Mouse (Mus musculus) stomach, postnatal 0 days (tissue): ENCODE measurements around the gene P2ry2. TPM values are rescaled to one million over a fixed set of nuclear protein-coding genes. Genes with fewer than 3 reads are reported as not detected.

Experiments used
- ATAC-seq: fragments of 200-750 bp; cut with Nextera tagmentation; 2 replicates; pipeline ENCODE4 v1.8.0; 2017; ENCODE audit not compliant: low FRiP score, low TSS enrichment
- DNase-seq: peaks from one replicate; pipeline ENCODE4 v3.0.0-alpha.2; 2016; ENCODE audit warnings: low spot score
- H3K27ac ChIP-seq: fragments of 300-500 bp; sonication (generic); replicated peaks from 2 replicates; pipeline ENCODE4 v1.5.1; 2014; ENCODE audit warnings: mild to moderate bottlenecking, control low read depth
- H3K27me3 ChIP-seq: fragments of 300-500 bp; sonication (generic); 2 replicates; pipeline ENCODE4 v1.6.1; 2014; ENCODE audit warnings: low read length; ENCODE audit not compliant: control insufficient read depth, insufficient read depth
- H3K36me3 ChIP-seq: fragments of 300-500 bp; sonication (generic); 2 replicates; pipeline ENCODE4 v1.6.1; 2014; ENCODE audit warnings: low read length, mixed read lengths; ENCODE audit not compliant: control insufficient read depth, insufficient read depth
- H3K4me1 ChIP-seq: fragments of 300-500 bp; sonication (generic); replicated peaks from 2 replicates; pipeline ENCODE4 v1.6.1; 2014; ENCODE audit warnings: antibody characterized with exemption; ENCODE audit not compliant: control insufficient read depth, insufficient read depth
- H3K4me2 ChIP-seq: fragments of 300-500 bp; sonication (generic); replicated peaks from 2 replicates; pipeline ENCODE4 v1.6.1; 2014; ENCODE audit warnings: low read depth, mild to moderate bottlenecking, control low read depth, moderate library complexity
- H3K4me3 ChIP-seq: fragments of 300-500 bp; sonication (generic); 2 replicates; pipeline ENCODE4 v1.5.1; 2014; ENCODE audit warnings: low read depth, low read length, control low read depth
- H3K9ac ChIP-seq: fragments of 300-500 bp; sonication (generic); 2 replicates; pipeline ENCODE4 v1.6.1; 2014; ENCODE audit warnings: mild to moderate bottlenecking, low read length, control low read depth, mixed read lengths
- H3K9me3 ChIP-seq: fragments of 300-500 bp; sonication (generic); 2 replicates; pipeline ENCODE4 v1.6.1; 2016; ENCODE audit warnings: low read length; ENCODE audit not compliant: control insufficient read depth
- CTCF ChIP-seq: IDR thresholded peaks from 2 replicates; pipeline ENCODE4 v1.5.1; 2016; ENCODE audit warnings: antibody characterized with exemption, low read depth, mild to moderate bottlenecking, moderate library complexity
- EP300 ChIP-seq: optimal IDR thresholded peaks from 2 replicates; pipeline ENCODE3; 2016; ENCODE audit warnings: antibody characterized with exemption
- WGBS: fragments of 180-500 bp; shearing (Covaris S2); extraction: QIAGEN DNeasy Blood & Tissue Kit; methylation state at CpG from one replicate; pipeline ENCODE4 v1.1.7; 2014; 5-methylcytosine and 5-hydroxymethylcytosine counted together
- polyA plus RNA-seq: library from polyadenylated mRNA; unstranded; fragments of >200 nt; fragmentation: Nextera tagmentation; extraction: Ambion mirVana; gene quantifications from 2 replicates; pipeline ENCODE4 v1.2.1, GENCODE M21; 2015

The P2ry2 gene
- polyA plus RNA-seq, 1 experiment from 2014 or later = 5.7 TPM

DNA sequence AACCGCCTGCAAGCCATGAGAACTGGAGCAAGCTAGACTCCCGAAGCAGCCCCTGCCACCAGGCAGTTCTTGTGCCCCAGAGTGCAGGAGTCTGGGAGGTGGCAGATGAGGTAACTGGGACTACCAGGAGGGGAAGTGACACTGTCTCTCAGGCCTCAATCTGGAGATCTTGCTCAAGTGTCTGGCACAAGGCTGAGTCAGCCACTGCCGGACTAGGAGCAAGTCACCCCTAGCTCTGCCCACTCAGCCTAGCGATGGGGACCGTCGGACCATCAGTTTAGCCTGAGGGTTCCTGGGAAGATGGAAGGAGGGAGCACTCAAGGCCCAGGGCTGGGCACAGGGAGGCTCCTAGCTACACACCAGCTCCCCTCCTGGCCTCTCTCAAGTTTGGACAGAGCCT, 48.4 kb downstream of the P2ry2 start:
- DNase-seq (no peak), ATAC-seq (peak; percentile 33; the same call in 1 of the 2 replicates)
- no peaks in the 10 kb centered on the region for H3K36me3 ChIP-seq
- no peak overlapping the region for H3K27ac ChIP-seq
- H3K27me3 ChIP-seq = no peaks in the 10 kb centered on the region
- no peak overlapping the region for H3K4me2 ChIP-seq
- 73% methylated on average over 6 of the region's 6 CpGs for WGBS
- H3K9me3 ChIP-seq = no peaks in the 10 kb centered on the region
- H3K4me3 ChIP-seq = no peak overlapping the region
- no peaks in the 10 kb centered on the region for H3K4me1 ChIP-seq
- TF ChIP-seq EP300 (no peak), CTCF (no peak)
- no peak overlapping the region for H3K9ac ChIP-seq

DNA sequence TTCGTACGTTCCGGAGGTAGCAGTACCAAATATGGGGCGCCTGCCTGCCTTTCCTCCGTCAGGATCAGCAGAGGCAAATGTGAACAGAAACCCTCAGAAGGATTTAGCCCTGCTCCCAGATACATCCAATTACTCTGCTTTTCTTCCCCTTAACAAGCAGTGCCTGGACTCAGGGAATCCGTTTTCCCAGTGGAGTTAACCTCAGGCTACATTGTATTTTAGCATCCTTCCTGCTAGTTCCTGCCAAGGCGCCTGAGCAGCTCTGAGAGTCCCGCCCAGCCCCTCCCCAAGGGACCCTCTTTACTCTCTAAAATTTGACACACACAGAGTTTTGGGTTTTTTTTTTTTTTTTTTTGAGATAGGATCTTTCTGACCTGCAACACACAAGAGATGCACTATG, 49.3 kb downstream of the P2ry2 start:
- TF ChIP-seq CTCF (no peak), EP300 (no peak)
- H3K27ac ChIP-seq = no peak overlapping the region

DNA sequence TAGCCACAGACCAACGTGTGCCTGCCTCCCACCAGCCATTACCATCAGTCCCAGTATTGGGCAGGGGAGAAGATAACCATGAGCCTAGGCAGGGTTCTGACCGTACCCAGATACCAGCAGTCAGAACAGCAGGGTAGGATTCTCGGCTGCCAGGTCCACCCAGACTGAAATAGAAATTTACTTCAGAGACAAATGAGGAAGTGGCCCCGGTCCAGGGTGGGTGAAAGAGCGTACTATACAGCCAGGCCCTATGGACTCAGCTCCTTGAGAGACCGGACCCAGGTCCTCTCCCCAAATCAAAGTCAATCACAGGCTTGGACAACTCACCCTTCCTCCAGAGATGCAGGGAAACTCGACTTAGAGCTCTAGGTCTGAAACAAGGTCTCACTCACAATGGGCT, 51.5 kb downstream of the P2ry2 start:
- Histone ChIP-seq H3K36me3 (no peaks in the 10 kb centered on the region), H3K4me1 (no peaks in the 10 kb centered on the region), H3K4me3 (no peak overlapping the region), H3K4me2 (no peak overlapping the region), H3K27me3 (no peaks in the 10 kb centered on the region), H3K9me3 (no peaks in the 10 kb centered on the region), H3K27ac (no peak overlapping the region), H3K9ac (no peak overlapping the region)
- 80% methylated on average over 7 of the region's 7 CpGs for WGBS
- ATAC-seq = no peak
- no peak for DNase-seq
- TF ChIP-seq EP300 (no peak), CTCF (no peak)

More for the DNA sequence above, 49.3 kb downstream of the P2ry2 start:
- no peaks in the 10 kb centered on the region for H3K27me3 ChIP-seq
- no peak for DNase-seq
- ATAC-seq = no peak
- WGBS = 71% methylated on average over 8 of the region's 8 CpGs
- H3K9ac ChIP-seq = no peak overlapping the region
- no peaks in the 10 kb centered on the region for H3K4me1 ChIP-seq
- H3K4me3 ChIP-seq = no peak overlapping the region
- H3K36me3 ChIP-seq = no peaks in the 10 kb centered on the region
- H3K4me2 ChIP-seq = no peak overlapping the region
- no peaks in the 10 kb centered on the region for H3K9me3 ChIP-seq

- TF ChIP-seq CTCF (no peak), EP300 (no peak)
- H3K4me1 ChIP-seq = no peaks in the 10 kb centered on the region
- no peak overlapping the region for H3K27ac ChIP-seq
- H3K4me2 ChIP-seq = no peak overlapping the region
- 60% methylated on average over 2 of the region's 2 CpGs for WGBS
- H3K36me3 ChIP-seq = no peaks in the 10 kb centered on the region
- DNase-seq (no peak), ATAC-seq (no peak)
- no peaks in the 10 kb centered on the region for H3K27me3 ChIP-seq
- no peak overlapping the region for H3K4me3 ChIP-seq
- H3K9ac ChIP-seq = no peak overlapping the region
- H3K9me3 ChIP-seq = no peaks in the 10 kb centered on the region
These were observed 52.2 kb downstream of the P2ry2 start for GRCm38 (mm10) chr7:100960462-100960861.

DNA sequence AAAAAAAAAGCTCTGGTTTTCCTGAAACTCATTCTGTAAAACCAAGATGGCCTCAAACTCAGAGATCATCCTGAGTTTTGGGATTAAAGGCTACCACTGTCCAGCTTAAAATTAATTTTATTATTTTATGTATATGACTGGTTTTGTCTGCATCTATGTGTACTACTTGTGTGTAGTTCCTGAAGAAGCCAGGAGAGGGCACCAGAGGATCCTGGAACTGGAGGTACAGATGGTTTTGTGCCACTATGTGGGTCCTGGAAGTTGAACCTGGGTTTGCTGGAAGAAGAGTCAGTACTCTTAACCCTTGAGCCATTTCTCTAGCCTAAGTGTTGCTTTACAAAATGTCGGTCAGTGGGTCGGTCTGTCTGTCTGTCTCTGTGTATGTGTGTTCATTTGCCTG, 54.2 kb downstream of the P2ry2 start:
- H3K4me1 ChIP-seq = no peaks in the 10 kb centered on the region
- no peak overlapping the region for H3K4me2 ChIP-seq
- ATAC-seq (no peak), DNase-seq (no peak)
- H3K27ac ChIP-seq = no peak overlapping the region
- H3K36me3 ChIP-seq = no peaks in the 10 kb centered on the region
- no peak overlapping the region for H3K9ac ChIP-seq
- WGBS = 95% methylated on average over 2 of the region's 2 CpGs
- H3K9me3 ChIP-seq = no peaks in the 10 kb centered on the region
- no peak for TF ChIP-seq EP300
- TF ChIP-seq CTCF = peak; percentile 57
- no peak overlapping the region for H3K4me3 ChIP-seq
- no peaks in the 10 kb centered on the region for H3K27me3 ChIP-seq

- no peak overlapping the region for H3K4me2 ChIP-seq
- DNase-seq = no peak
- H3K9me3 ChIP-seq = no peaks in the 10 kb centered on the region
- ATAC-seq = no peak
- TF ChIP-seq CTCF (no peak), EP300 (no peak)
- no peaks in the 10 kb centered on the region for H3K36me3 ChIP-seq
- no peak overlapping the region for H3K4me3 ChIP-seq
- no peaks in the 10 kb centered on the region for H3K27me3 ChIP-seq
- no peak overlapping the region for H3K9ac ChIP-seq
- H3K27ac ChIP-seq = peak overlapping the region; percentile 30; the same call in 1 of the 2 replicates
- H3K4me1 ChIP-seq = no peaks in the 10 kb centered on the region
- WGBS = 67% methylated on average over 7 of the region's 7 CpGs
These were observed 60.0 kb downstream of the P2ry2 start for GRCm38 (mm10) chr7:100952686-100953085.
